Mouse (Mus musculus) forebrain, embryonic 13.5 days (tissue): ENCODE data around the gene Plac1. TPM values are rescaled to one million over a fixed set of nuclear protein-coding genes. Genes with fewer than 3 reads are reported as not detected.

Experiments
- ATAC-seq: fragments of 200-750 bp; cut with Nextera tagmentation; 2 replicates; pipeline ENCODE4 v1.8.0; 2017
- H3K27ac ChIP-seq: fragments of 300-500 bp; sonication (generic); 2 replicates; pipeline ENCODE4 v1.5.1; 2015; ENCODE audit warnings: inconsistent platforms, mild to moderate bottlenecking, moderate library complexity
- H3K27me3 ChIP-seq: fragments of 300-500 bp; sonication (generic); 2 replicates; pipeline ENCODE4 v1.6.1; 2015; ENCODE audit warnings: mild to moderate bottlenecking, inconsistent platforms
- H3K36me3 ChIP-seq: fragments of 300-500 bp; sonication (generic); 2 replicates; pipeline ENCODE4 v1.6.1; 2015; ENCODE audit warnings: mild to moderate bottlenecking, inconsistent platforms; ENCODE audit not compliant: poor library complexity, severe bottlenecking
- H3K4me1 ChIP-seq: fragments of 300-500 bp; sonication (generic); 2 replicates; pipeline ENCODE4 v1.6.1; 2015; ENCODE audit warnings: inconsistent platforms
- H3K4me2 ChIP-seq: fragments of 300-500 bp; sonication (generic); 2 replicates; pipeline ENCODE4 v1.6.1; 2015; ENCODE audit warnings: inconsistent platforms, mild to moderate bottlenecking, moderate library complexity
- H3K4me3 ChIP-seq: fragments of 300-500 bp; sonication (generic); 2 replicates; pipeline ENCODE4 v1.5.1; 2015; ENCODE audit warnings: mild to moderate bottlenecking, inconsistent platforms
- H3K9ac ChIP-seq: fragments of 300-500 bp; sonication (generic); 2 replicates; pipeline ENCODE4 v1.6.1; 2015; ENCODE audit warnings: mild to moderate bottlenecking, inconsistent platforms
- H3K9me3 ChIP-seq: fragments of 300-500 bp; sonication (generic); replicated peaks from 2 replicates; pipeline ENCODE4 v1.6.1; 2016; ENCODE audit warnings: inconsistent platforms
- WGBS: fragments of 180-500 bp; shearing (Covaris S2); methylation state at CpG from one replicate; pipeline ENCODE4 v1.1.7; 2015; 5-methylcytosine and 5-hydroxymethylcytosine counted together
- polyA plus RNA-seq: library from polyadenylated mRNA; unstranded; fragments of >200 nt; fragmentation: Nextera tagmentation; extraction: Ambion mirVana; gene quantifications from 2 replicates; pipeline ENCODE4 v1.2.1, GENCODE M21; 2015

Plac1 gene
- polyA plus RNA-seq, 1 experiment from 2014 or later, result 1.0 TPM

GRCm38 (mm10) chrX:53137066-53137465 is 102.8 kb downstream of the Plac1 start:
- no peaks in the 10 kb centered on the region for H3K36me3 ChIP-seq
- WGBS, result 63% methylated on average over 1 of the region's 2 CpGs

GRCm38 (mm10) chrX:53129501-53129900 is 110.4 kb downstream of the Plac1 start:
- no peak overlapping the region for H3K4me2 ChIP-seq

More at GRCm38 (mm10) chrX:53137066-53137465, 102.8 kb downstream of the Plac1 start:
- Histone ChIP-seq H3K4me3 (no peak overlapping the region), H3K9me3 (no peaks in the 10 kb centered on the region), H3K4me2 (no peak overlapping the region), H3K9ac (no peak overlapping the region), H3K27ac (no peak overlapping the region), H3K27me3 (no peaks in the 10 kb centered on the region), H3K4me1 (no peaks in the 10 kb centered on the region)
- ATAC-seq, result no peak

GRCm38 (mm10) chrX:53126492-53127033 is 113.3 kb downstream of the Plac1 start:
- WGBS, result 85% methylated on average over 6 of the region's 6 CpGs
- ATAC-seq, result no peak

More at GRCm38 (mm10) chrX:53129501-53129900, 110.4 kb downstream of the Plac1 start:
- Histone ChIP-seq H3K9me3 (no peaks in the 10 kb centered on the region), H3K4me3 (no peak overlapping the region), H3K27ac (no peak overlapping the region), H3K27me3 (no peaks in the 10 kb centered on the region), H3K4me1 (no peaks in the 10 kb centered on the region), H3K9ac (no peak overlapping the region), H3K36me3 (no peaks in the 10 kb centered on the region)
- 67% methylated on average over 2 of the region's 2 CpGs for WGBS
- ATAC-seq, result no peak

GRCm38 (mm10) chrX:53125838-53126467 is 114.0 kb downstream of the Plac1 start:
- Histone ChIP-seq H3K9me3 (no peaks in the 10 kb centered on the region), H3K36me3 (no peaks in the 10 kb centered on the region), H3K27me3 (no peaks in the 10 kb centered on the region), H3K4me3 (no peak overlapping the region), H3K4me2 (no peak overlapping the region), H3K27ac (no peak overlapping the region), H3K4me1 (no peaks in the 10 kb centered on the region), H3K9ac (no peak overlapping the region)
- peak; percentile 59; the same call in 1 of the 2 replicates for ATAC-seq
- WGBS, result 49% methylated on average over 3 of the region's 3 CpGs

More at GRCm38 (mm10) chrX:53126492-53127033, 113.3 kb downstream of the Plac1 start:
- H3K36me3 ChIP-seq, result no peaks in the 10 kb centered on the region
- H3K9me3 ChIP-seq, result no peaks in the 10 kb centered on the region
- H3K9ac ChIP-seq, result no peak overlapping the region
- H3K4me1 ChIP-seq, result no peaks in the 10 kb centered on the region
- H3K27ac ChIP-seq, result no peak overlapping the region
- no peak overlapping the region for H3K4me2 ChIP-seq
- H3K4me3 ChIP-seq, result no peak overlapping the region
- H3K27me3 ChIP-seq, result no peaks in the 10 kb centered on the region

- WGBS, result 76% methylated on average over 1 of the region's 1 CpGs
These were observed 116.3 kb downstream of the Plac1 start for GRCm38 (mm10) chrX:53123562-53123961.

GRCm38 (mm10) chrX:53118631-53119030 is 121.3 kb downstream of the Plac1 start:
- no peak overlapping the region for H3K9ac ChIP-seq
- no peak for ATAC-seq
- no peak overlapping the region for H3K27ac ChIP-seq
- H3K27me3 ChIP-seq, result no peaks in the 10 kb centered on the region
- no peak overlapping the region for H3K4me2 ChIP-seq
- WGBS, result 62% methylated on average over 6 of the region's 6 CpGs
- no peaks in the 10 kb centered on the region for H3K36me3 ChIP-seq
- H3K9me3 ChIP-seq, result no peaks in the 10 kb centered on the region
- H3K4me1 ChIP-seq, result no peaks in the 10 kb centered on the region
- H3K4me3 ChIP-seq, result no peak overlapping the region

More at GRCm38 (mm10) chrX:53123562-53123961, 116.3 kb downstream of the Plac1 start:
- Histone ChIP-seq H3K9ac (no peak overlapping the region), H3K27me3 (no peaks in the 10 kb centered on the region), H3K4me1 (no peaks in the 10 kb centered on the region), H3K27ac (no peak overlapping the region), H3K4me2 (no peak overlapping the region), H3K36me3 (no peaks in the 10 kb centered on the region), H3K4me3 (no peak overlapping the region), H3K9me3 (no peaks in the 10 kb centered on the region)
- no peak for ATAC-seq

GRCm38 (mm10) chrX:53118019-53118418 is 121.9 kb downstream of the Plac1 start:
- H3K9me3 ChIP-seq, result no peaks in the 10 kb centered on the region
- no peak overlapping the region for H3K4me2 ChIP-seq
- no peaks in the 10 kb centered on the region for H3K27me3 ChIP-seq
- no peaks in the 10 kb centered on the region for H3K36me3 ChIP-seq
- H3K4me1 ChIP-seq, result no peaks in the 10 kb centered on the region
- H3K27ac ChIP-seq, result no peak overlapping the region
- ATAC-seq, result no peak
- no peak overlapping the region for H3K4me3 ChIP-seq
- H3K9ac ChIP-seq, result no peak overlapping the region

GRCm38 (mm10) chrX:53114994-53115393 is 124.9 kb downstream of the Plac1 start:
- H3K4me2 ChIP-seq, result no peak overlapping the region
- no peaks in the 10 kb centered on the region for H3K36me3 ChIP-seq
- no peak overlapping the region for H3K27ac ChIP-seq
- 72% methylated on average over 7 of the region's 7 CpGs for WGBS
- H3K9ac ChIP-seq, result no peak overlapping the region
- ATAC-seq, result no peak
- no peak overlapping the region for H3K4me3 ChIP-seq
- no peaks in the 10 kb centered on the region for H3K9me3 ChIP-seq
- no peaks in the 10 kb centered on the region for H3K27me3 ChIP-seq
- no peaks in the 10 kb centered on the region for H3K4me1 ChIP-seq

GRCm38 (mm10) chrX:53110142-53110541 is 129.8 kb downstream of the Plac1 start:
- Histone ChIP-seq H3K9me3 (no peaks in the 10 kb centered on the region), H3K27me3 (no peaks in the 10 kb centered on the region), H3K36me3 (no peaks in the 10 kb centered on the region), H3K4me2 (no peak overlapping the region), H3K27ac (no peak overlapping the region), H3K9ac (no peak overlapping the region), H3K4me3 (no peak overlapping the region), H3K4me1 (no peaks in the 10 kb centered on the region)
- ATAC-seq, result no peak
- WGBS, result 92% methylated on average over 4 of the region's 4 CpGs

- no peak overlapping the region for H3K4me2 ChIP-seq
- ATAC-seq, result no peak
- H3K9ac ChIP-seq, result no peak overlapping the region
- H3K4me3 ChIP-seq, result no peak overlapping the region
- H3K4me1 ChIP-seq, result no peaks in the 10 kb centered on the region
- no peaks in the 10 kb centered on the region for H3K27me3 ChIP-seq
- H3K9me3 ChIP-seq, result no peaks in the 10 kb centered on the region
- H3K36me3 ChIP-seq, result no peaks in the 10 kb centered on the region
- no peak overlapping the region for H3K27ac ChIP-seq
- WGBS, result 89% methylated on average over 2 of the region's 2 CpGs
These were observed 132.8 kb downstream of the Plac1 start for GRCm38 (mm10) chrX:53107127-53107526.

GRCm38 (mm10) chrX:53101165-53101564 is 138.7 kb downstream of the Plac1 start:
- H3K27ac ChIP-seq, result no peak overlapping the region
- peaks cover 12% of the 10 kb centered on the region for H3K4me1 ChIP-seq
- ATAC-seq, result no peak
- H3K36me3 ChIP-seq, result no peaks in the 10 kb centered on the region
- WGBS, result 49% methylated on average over 2 of the region's 2 CpGs
- no peaks in the 10 kb centered on the region for H3K27me3 ChIP-seq
- no peaks in the 10 kb centered on the region for H3K9me3 ChIP-seq
- no peak overlapping the region for H3K4me2 ChIP-seq
- no peak overlapping the region for H3K9ac ChIP-seq
- H3K4me3 ChIP-seq, result no peak overlapping the region

- no peak overlapping the region for H3K4me3 ChIP-seq
- no peak overlapping the region for H3K27ac ChIP-seq
- H3K4me2 ChIP-seq, result no peak overlapping the region
- H3K36me3 ChIP-seq, result no peaks in the 10 kb centered on the region
- H3K9me3 ChIP-seq, result no peaks in the 10 kb centered on the region
- peaks cover 12% of the 10 kb centered on the region for H3K4me1 ChIP-seq
- ATAC-seq, result no peak
- WGBS, result 59% methylated on average over 7 of the region's 7 CpGs
- no peaks in the 10 kb centered on the region for H3K27me3 ChIP-seq
- no peak overlapping the region for H3K9ac ChIP-seq
These were observed 140.0 kb downstream of the Plac1 start for GRCm38 (mm10) chrX:53099951-53100350.

- peaks cover 12% of the 10 kb centered on the region for H3K4me1 ChIP-seq
- WGBS, result 79% methylated on average over 3 of the region's 3 CpGs
- no peak overlapping the region for H3K27ac ChIP-seq
- no peak overlapping the region for H3K9ac ChIP-seq
- no peak overlapping the region for H3K4me2 ChIP-seq
- no peaks in the 10 kb centered on the region for H3K36me3 ChIP-seq
- no peaks in the 10 kb centered on the region for H3K27me3 ChIP-seq
- H3K4me3 ChIP-seq, result no peak overlapping the region
- no peak for ATAC-seq
- H3K9me3 ChIP-seq, result no peaks in the 10 kb centered on the region
These were observed 140.6 kb downstream of the Plac1 start for GRCm38 (mm10) chrX:53099266-53099665.
